Mouse (Mus musculus): Measurements from ENCODE around the gene Sord. TPM values are rescaled to one million over a fixed set of nuclear protein-coding genes. Genes with fewer than 3 reads are reported as not detected.
"Not testable (repeated sequence)": the region's sequence is repeated elsewhere in the genome, so short reads cannot be mapped to it uniquely, and the experiment has no call there.

Sord gene
- polyA plus RNA-seq, 1 experiment from 2014 or later, result 294 TPM

DNA sequence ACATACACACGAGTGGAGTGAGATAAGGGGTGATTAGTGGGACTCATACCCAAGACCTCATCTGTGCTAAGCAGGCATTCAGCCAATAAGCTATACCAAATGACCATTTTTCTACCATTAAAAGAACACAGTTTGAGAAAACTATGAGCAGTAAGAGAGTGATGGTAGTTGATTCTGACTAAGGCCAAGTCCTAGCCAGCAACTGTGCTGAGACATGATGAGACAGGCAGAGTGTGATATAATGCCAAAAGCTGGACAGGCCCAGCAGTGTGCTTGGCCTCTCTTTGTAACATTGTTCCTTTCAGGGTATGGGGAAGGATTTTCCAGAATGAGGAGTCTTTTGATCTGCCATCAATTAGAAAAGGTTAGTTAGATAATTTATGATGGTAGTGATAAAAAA, 33.0 kb upstream of the Sord start:
- ATAC-seq (no peak), DNase-seq (no peak)
- Histone ChIP-seq H3K4me3 (ENCODE audit: low read depth, low read length) (no peak overlapping the region), H3K9me3 (ENCODE audit: low read length) (no peaks in the 10 kb centered on the region), H3K36me3 (replicated peaks; ENCODE audit: insufficient read depth, low read length) (no peaks in the 10 kb centered on the region), H3K9ac (replicated peaks) (no peak overlapping the region), H3K27me3 (ENCODE audit: insufficient read depth, low read length) (no peaks in the 10 kb centered on the region), H3K27ac (ENCODE audit: low read depth) (no peak overlapping the region), H3K4me2 (ENCODE audit: low read depth, low read length) (no peak overlapping the region), H3K4me1 (ENCODE audit: insufficient read depth) (no peaks in the 10 kb centered on the region; the same call in 1 of the 2 replicates)
- 38% methylated on average over 1 of the region's 1 CpGs for WGBS (ENCODE audit: insufficient replicate concordance)
- TF ChIP-seq EP300 (IDR thresholded peaks at IDR 0.05; ENCODE audit: low read depth) (no peak), CTCF (IDR thresholded peaks at IDR 0.05; ENCODE audit: low read depth) (no peak)

DNA sequence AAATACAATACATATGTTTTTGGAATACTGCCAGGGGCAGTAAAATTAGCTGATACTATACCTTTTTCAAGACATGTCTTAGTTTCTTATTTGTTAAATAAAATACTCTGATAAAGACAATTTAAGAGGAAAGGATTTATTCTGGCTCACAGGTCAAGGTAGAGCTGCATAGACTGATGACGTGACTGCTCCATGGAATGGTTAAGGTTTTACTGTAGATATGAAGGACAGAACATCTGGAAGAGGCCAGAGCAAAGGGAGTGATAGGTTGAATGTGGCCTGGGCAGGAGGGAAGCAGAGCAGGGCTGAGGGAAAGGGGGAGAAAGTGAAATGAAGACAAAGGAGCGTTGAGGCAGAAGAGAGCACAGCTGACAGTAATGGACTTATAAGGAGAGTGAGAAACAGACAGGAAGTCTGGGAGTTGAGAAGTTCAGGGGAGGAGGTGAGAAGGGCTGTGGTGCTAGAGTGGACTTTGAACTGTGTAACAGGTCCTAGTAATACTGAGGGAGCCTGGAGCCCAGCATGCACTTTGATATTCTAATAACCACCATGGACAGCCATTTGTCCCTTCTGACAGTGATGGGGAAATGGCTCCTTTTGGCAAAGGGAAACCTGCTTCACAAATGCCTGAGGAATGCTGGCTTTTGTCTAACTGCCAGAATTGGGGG, 28.0 kb upstream of the Sord start:
- no peak overlapping the region for H3K4me3 ChIP-seq (ENCODE audit: low read depth, low read length)
- 65% methylated on average over 2 of the region's 2 CpGs for WGBS (ENCODE audit: insufficient replicate concordance)
- no peak for TF ChIP-seq EP300 (IDR thresholded peaks at IDR 0.05; ENCODE audit: low read depth)
- TF ChIP-seq CTCF (IDR thresholded peaks at IDR 0.05; ENCODE audit: low read depth), result no peak
- no peaks in the 10 kb centered on the region for H3K36me3 ChIP-seq (replicated peaks; ENCODE audit: insufficient read depth, low read length)
- no peaks in the 10 kb centered on the region; the same call in 1 of the 2 replicates for H3K4me1 ChIP-seq (ENCODE audit: insufficient read depth)
- H3K27ac ChIP-seq (ENCODE audit: low read depth), result no peak overlapping the region
- H3K27me3 ChIP-seq (ENCODE audit: insufficient read depth, low read length), result no peaks in the 10 kb centered on the region
- no peaks in the 10 kb centered on the region for H3K9me3 ChIP-seq (ENCODE audit: low read length)
- no peak overlapping the region for H3K4me2 ChIP-seq (ENCODE audit: low read depth, low read length)
- ATAC-seq, result no peak
- no peak overlapping the region for H3K9ac ChIP-seq (replicated peaks)
- no peak for DNase-seq

- no peaks in the 10 kb centered on the region for H3K9me3 ChIP-seq (ENCODE audit: low read length)
- H3K27ac ChIP-seq (ENCODE audit: low read depth), result no peak overlapping the region
- H3K9ac ChIP-seq (replicated peaks), result no peak overlapping the region
- no peaks in the 10 kb centered on the region for H3K36me3 ChIP-seq (replicated peaks; ENCODE audit: insufficient read depth, low read length)
- no peak for ATAC-seq
- DNase-seq, result no peak
- H3K27me3 ChIP-seq (ENCODE audit: insufficient read depth, low read length), result no peaks in the 10 kb centered on the region
- H3K4me2 ChIP-seq (ENCODE audit: low read depth, low read length), result no peak overlapping the region
- no peaks in the 10 kb centered on the region; the same call in 1 of the 2 replicates for H3K4me1 ChIP-seq (ENCODE audit: insufficient read depth)
- H3K4me3 ChIP-seq (ENCODE audit: low read depth, low read length), result no peak overlapping the region
- TF ChIP-seq EP300 (IDR thresholded peaks at IDR 0.05; ENCODE audit: low read depth) (no peak), CTCF (IDR thresholded peaks at IDR 0.05; ENCODE audit: low read depth) (no peak)
- 87% methylated on average over 3 of the region's 3 CpGs for WGBS (ENCODE audit: insufficient replicate concordance)
Measured at GRCm38 (mm10) chr2:122210534-122211228, 23.9 kb upstream of the Sord start.

DNA sequence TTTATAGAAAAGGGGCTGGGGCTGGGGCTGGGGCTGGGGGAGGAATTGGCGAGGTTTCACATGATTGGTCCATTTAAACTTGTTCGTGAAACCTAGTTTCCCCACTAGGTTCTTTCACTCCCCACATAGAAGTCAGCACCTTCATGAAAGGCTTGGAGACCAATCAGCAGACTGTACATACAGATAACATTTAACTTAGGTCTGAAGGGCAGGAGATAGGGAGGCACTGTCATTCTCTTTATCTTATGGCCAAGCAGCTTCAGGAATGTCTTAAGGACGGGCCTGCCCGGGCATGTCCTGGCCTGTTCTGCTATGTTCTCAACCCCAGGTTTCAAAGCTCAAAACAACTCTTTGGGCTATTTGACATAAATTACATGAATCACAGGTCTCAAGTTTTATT, 17.5 kb upstream of the Sord start:
- WGBS (ENCODE audit: insufficient replicate concordance), result 64% methylated on average over 4 of the region's 4 CpGs
- not testable (repeated sequence) for H3K27me3 ChIP-seq (ENCODE audit: insufficient read depth, low read length); H3K4me1 ChIP-seq (ENCODE audit: insufficient read depth); H3K9me3 ChIP-seq (ENCODE audit: low read length); H3K9ac ChIP-seq (replicated peaks); DNase-seq; H3K4me2 ChIP-seq (ENCODE audit: low read depth, low read length); H3K4me3 ChIP-seq (ENCODE audit: low read depth, low read length); H3K36me3 ChIP-seq (replicated peaks; ENCODE audit: insufficient read depth, low read length); H3K27ac ChIP-seq (ENCODE audit: low read depth)
- peak; percentile 84 for TF ChIP-seq EP300 (IDR thresholded peaks at IDR 0.05; ENCODE audit: low read depth)
- peak; percentile 79 for ATAC-seq

DNA sequence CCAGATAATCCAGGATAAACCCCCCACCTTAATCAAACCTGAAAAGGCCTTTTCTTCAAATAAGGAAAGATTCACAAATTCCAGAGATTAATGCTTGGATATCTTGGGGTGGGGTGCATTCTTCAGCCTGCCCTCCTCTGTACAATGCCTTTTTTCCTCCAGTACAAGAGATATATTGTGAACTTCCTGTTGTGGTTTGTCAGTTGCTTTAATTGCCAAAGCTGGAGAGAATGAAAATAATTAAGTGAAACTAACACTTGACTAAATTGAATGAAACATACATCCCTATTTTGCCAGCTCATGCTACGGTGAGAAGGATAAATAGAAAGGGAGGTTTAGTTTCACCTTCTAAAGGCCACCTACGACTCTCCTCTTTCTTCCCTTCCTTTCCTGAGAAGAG, 16.3 kb upstream of the Sord start:
- TF ChIP-seq EP300 (IDR thresholded peaks at IDR 0.05; ENCODE audit: low read depth), result no peak
- TF ChIP-seq CTCF (IDR thresholded peaks at IDR 0.05; ENCODE audit: low read depth), result no peak
- H3K4me1 ChIP-seq (ENCODE audit: insufficient read depth), result no peaks in the 10 kb centered on the region
- no peak overlapping the region for H3K4me3 ChIP-seq (ENCODE audit: low read depth, low read length)
- ATAC-seq (no peak), DNase-seq (no peak)
- 33% methylated on average over 2 of the region's 2 CpGs for WGBS (ENCODE audit: insufficient replicate concordance)
- no peak overlapping the region for H3K27ac ChIP-seq (ENCODE audit: low read depth)
- H3K9me3 ChIP-seq (ENCODE audit: low read length), result no peaks in the 10 kb centered on the region
- H3K9ac ChIP-seq (replicated peaks), result no peak overlapping the region
- H3K4me2 ChIP-seq (ENCODE audit: low read depth, low read length), result no peak overlapping the region
- no peaks in the 10 kb centered on the region for H3K36me3 ChIP-seq (replicated peaks; ENCODE audit: insufficient read depth, low read length)
- no peaks in the 10 kb centered on the region for H3K27me3 ChIP-seq (ENCODE audit: insufficient read depth, low read length)

- Histone ChIP-seq H3K9ac (replicated peaks) (no peak overlapping the region), H3K9me3 (ENCODE audit: low read length) (no peaks in the 10 kb centered on the region), H3K4me2 (ENCODE audit: low read depth, low read length) (no peak overlapping the region), H3K4me3 (ENCODE audit: low read depth, low read length) (no peak overlapping the region), H3K4me1 (ENCODE audit: insufficient read depth) (no peaks in the 10 kb centered on the region), H3K36me3 (replicated peaks; ENCODE audit: insufficient read depth, low read length) (no peaks in the 10 kb centered on the region), H3K27me3 (ENCODE audit: insufficient read depth, low read length) (no peaks in the 10 kb centered on the region), H3K27ac (ENCODE audit: low read depth) (no peak overlapping the region)
- TF ChIP-seq EP300 (IDR thresholded peaks at IDR 0.05; ENCODE audit: low read depth) (no peak), CTCF (IDR thresholded peaks at IDR 0.05; ENCODE audit: low read depth) (no peak)
- DNase-seq (no peak), ATAC-seq (no peak)
- 36% methylated on average over 4 of the region's 4 CpGs for WGBS (ENCODE audit: insufficient replicate concordance)
Measured at GRCm38 (mm10) chr2:122221378-122221777, 13.2 kb upstream of the Sord start.
